Mouse (Mus musculus): ENCODE results near the gene Dtl. TPM values are rescaled to one million over a fixed set of nuclear protein-coding genes. Genes with fewer than 3 reads are reported as not detected.

Dtl gene
- 10 to 100 TPM; 14.7 to 15.2 TPM for total RNA-seq (2021)
- long read RNA-seq, experiment 1, full-length matches to known transcripts: 19 of 26 reads
- long read RNA-seq, experiment 1, partial matches to known transcripts: 2 of 26 reads
- long read RNA-seq, experiment 1, other reads (novel, unspliced or antisense): 5 of 26 reads
- long read RNA-seq, experiment 2, full-length matches to known transcripts: 22 of 35 reads
- long read RNA-seq, experiment 2, partial matches to known transcripts: 8 of 35 reads
- long read RNA-seq, experiment 2, other reads (novel, unspliced or antisense): 5 of 35 reads

DNA sequence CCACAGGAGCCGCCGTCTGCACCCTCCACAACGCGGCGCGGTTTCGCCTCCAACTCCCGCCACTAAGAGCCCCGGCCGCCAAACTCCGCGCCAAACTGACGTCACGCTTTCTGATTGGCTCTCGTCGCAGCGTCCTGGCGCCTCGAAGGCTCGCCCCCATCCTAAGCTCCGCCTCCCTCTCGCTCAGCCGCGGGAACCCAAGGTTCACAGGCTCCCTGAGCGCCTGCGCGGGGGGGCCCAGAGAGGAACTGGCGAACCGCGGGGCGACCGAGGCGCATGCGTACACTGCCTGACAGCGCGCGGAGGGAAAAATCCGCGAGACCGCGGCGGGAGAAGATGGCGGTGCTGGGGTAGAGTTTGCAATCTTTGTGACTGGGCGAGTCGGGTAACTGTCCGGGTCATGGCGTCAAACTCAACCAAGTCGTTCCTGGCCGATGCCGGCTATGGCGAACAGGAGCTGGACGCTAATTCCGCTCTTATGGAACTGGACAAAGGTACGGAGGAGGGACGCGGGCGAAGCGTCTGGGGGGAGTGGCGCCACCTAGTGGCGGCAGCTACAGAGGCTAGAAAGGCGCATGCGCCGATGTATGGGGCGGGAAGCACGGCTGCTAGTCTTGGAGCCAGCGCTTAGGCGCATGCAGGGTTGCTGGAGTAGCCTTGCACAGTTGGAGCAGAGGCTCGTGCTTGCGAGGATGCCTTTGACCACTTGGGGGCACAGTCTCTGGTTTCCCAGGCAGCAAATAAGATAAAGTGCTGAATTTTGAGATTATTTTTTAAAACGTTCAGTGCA is at the start of gene Dtl, which contains the start of gene Ints7:
Gene Dtl (minus strand): TSS at position 87 of the 790 bp plus-strand sequence.
Gene Ints7 (plus strand): TSS at position 179 of the 790 bp plus-strand sequence.
- DNase-seq (ENCODE audit: low spot score in 2 of 2): peak; percentile 99 to 100

DNA sequence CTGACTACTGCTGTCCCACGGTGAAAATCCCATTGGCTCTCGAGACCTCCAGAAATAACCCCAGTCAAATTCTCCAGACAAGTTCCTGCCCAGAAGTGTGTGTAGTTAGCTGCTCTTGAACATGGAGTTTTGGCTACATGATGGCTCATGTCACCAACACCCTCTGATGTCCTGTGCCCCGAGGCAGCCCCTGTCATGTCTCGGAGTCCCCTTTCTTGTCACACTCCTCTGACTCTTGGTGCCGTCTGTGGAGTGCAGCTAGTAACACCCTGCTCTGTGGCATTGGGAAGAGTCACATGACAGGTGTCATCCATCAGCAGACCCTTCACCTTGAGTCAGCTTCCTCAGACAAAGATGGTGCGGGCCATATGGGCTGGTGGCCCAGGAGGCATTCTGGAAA is 49.7 kb upstream of the Dtl start:
- no peak for DNase-seq (ENCODE audit: low spot score in 2 of 2)

DNA sequence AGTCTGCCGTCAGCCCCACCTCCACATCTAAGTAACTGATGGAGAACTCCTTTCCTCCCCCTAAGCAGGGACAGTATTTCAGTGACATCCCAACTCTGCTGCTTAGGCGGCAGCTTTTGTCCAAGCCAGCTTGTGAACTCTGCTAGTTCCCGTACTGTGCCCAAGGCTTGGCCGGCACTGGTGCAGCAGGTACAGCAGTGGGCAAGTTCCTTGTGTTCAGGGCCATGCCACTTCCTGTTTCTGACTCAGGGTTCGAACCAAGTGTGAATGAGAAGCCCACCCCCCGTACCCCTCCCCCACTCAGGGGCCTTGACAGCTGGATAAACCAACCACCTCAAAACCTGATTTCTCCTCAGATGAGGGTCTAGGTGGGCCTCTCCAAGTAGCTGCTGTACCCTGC is 49.1 kb upstream of the Dtl start:
- no peak for DNase-seq (ENCODE audit: low spot score in 2 of 2)

DNA sequence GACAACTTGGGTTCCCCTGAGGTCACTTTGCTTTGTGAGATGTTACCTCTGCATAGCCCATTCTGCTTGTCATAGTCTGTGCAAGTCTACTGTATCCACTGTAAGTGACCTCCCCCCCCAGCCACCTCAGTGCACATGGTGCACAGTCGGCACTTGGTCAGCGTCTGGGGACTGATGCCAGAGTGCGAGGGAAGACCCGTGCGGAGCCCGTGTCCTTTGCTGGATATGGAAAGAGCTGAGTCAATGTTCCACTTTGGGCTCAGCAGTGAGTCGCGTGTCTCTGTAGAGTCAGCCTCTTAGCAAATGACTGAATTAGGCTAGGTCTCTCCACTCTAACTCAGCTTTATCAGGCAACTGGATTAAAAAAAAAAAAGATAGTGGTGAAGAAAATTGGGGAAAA is 47.5 kb upstream of the Dtl start:
- DNase-seq (ENCODE audit: low spot score in 2 of 2): no peak

DNA sequence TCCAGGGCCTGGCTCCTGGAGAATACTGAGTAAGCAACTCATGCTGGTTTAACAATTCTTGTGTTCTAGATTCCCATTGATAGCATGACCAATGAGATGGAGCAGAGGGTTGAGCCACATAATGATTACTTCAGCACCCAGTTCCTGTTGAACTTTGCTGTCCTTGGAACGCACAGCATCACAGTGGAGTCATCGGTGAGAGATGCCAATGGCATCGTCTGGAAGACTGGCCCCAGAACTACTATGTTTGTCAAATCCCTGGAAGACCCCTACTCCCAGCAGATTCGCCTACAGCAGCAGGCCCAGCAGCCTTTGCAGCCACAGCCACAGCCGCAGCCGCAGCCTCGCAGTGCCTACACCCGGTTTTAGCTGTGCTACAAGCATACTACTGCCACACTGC is 45.8 kb upstream of the Dtl start:
- no peak for DNase-seq (ENCODE audit: low spot score in 2 of 2)

DNA sequence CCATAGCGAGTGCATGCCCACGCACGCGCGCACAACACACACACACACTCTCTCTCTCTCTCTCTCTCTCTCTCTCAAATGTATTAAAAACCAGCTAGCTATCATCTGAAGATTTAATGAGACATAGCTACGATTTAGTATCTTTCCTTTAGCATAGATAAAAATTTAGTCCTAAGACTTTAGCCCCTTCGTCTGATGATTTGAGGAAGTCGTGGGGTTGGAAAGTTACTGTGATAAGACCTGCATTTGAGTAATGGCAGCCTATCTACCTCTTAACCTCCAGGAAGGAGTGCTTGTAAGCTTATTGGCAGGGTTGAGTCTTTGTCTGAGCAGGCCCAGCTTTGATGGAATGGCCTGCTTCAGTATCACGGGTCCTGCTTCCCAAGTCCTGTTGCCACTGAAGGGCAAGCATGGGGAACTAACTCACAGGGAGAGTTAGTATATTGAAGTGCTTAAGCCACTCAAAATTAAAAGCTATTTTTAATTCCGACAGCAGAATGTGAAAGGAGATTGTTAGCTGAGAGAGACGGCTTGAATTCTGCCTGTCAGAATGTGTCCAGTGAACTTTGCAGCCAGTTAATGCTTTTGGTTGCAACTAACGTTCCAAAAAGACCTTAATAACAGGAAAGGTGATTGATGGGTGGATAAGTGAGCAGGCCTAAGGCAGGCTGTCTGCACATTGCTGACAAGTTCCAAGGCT is 42.9 kb upstream of the Dtl start:
- DNase-seq (ENCODE audit: low spot score in 2 of 2): no peak

DNA sequence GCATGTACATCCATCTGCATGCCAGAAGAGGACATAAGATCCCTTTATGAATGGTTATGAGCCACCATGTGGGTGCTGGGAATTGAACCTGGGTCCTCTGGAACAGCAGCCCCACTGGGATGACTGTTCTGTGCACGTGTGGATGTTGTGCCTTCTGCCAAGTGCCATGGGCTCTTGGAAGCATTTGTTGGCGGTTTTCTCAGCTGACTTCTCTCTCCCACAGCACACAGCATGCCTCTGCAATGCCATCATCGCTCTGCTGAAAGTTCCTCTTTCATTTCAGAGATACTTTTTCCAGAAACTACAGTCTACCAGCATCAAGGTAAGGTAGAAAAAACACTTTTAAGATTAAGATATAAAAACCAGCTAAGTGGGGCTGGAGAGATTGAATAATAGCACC is 42.2 kb upstream of the Dtl start:
- no peak for DNase-seq (ENCODE audit: low spot score in 2 of 2)

DNA sequence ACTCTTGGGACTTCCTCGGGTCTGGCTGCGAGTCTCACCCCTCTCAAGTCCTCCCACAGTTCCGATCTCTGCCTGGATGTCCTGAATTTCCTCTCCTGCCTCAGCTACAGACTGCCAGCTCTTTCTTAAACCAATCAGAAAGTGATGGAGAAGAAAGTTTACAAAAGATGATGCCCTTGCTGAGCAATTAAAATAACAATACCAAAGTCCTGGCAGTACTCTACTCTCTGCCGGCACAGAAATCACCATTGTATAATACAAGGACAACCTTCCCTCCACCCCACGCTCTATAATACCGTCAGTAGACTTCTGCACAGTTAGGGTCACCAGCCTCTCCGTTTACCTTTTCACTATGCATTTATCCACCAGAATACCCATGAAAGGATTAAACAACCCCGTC is 40.9 kb upstream of the Dtl start:
- no peak for DNase-seq (ENCODE audit: low spot score in 2 of 2)

DNA sequence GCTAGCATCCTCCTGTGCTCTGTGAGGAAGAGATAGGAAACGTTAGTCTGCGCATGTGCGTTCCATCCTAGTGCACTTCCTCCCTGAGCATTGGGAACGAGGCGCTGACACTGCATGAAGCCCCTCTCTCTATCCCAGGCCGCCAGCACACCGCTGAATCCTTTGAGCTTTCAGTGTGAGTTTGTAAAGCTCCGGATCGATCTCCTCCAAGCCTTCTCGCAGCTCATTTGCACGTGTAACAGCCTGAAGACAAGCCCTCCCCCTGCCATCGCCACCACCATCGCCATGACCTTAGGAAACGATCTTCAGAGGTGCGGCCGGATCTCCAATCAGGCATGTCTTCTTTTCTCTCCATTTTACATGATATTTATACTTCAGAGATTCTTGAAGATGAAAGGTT is 37.5 kb upstream of the Dtl start:
- DNase-seq (ENCODE audit: low spot score in 2 of 2): no peak

DNA sequence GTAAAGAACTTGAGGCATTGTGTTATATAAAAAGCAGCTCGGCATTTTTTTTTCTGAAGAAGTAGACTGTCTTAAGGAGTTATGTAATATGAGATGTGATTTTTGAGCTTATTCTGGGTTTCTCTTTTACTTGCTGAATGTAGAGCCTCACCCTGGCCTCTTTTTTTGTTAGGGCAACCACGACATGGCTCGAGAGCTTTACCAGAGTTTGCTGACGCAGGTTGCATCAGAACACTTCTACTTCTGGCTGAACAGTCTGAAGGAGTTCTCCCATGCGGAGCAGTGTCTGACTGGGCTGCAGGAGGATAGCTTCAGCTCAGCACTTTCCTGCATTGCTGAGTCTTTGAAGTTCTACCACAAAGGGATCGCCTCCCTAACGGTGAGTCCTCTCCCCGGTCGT is 36.3 kb upstream of the Dtl start:
- DNase-seq (ENCODE audit: low spot score in 2 of 2): no peak

DNA sequence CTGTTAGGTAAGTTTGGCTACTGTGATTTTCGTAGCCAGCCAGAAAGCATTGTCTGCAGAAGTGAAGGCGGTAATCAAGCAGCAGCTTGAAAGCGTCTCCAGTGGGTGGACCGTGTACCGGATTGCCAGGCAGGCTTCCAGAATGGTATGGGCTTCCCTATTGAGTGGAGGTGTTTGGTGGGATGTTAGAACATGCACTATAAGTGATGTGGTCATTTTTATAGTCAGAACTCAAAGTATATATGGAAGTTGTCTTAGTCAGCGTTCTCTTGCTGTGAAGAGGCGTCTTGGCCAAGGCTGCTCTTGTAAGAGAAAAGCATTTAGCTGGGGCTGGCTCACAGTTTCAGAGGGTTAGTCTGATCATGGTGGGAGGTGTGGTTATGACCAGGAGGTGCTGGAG is 35.0 kb upstream of the Dtl start:
- no peak for DNase-seq (ENCODE audit: low spot score in 2 of 2)

DNA sequence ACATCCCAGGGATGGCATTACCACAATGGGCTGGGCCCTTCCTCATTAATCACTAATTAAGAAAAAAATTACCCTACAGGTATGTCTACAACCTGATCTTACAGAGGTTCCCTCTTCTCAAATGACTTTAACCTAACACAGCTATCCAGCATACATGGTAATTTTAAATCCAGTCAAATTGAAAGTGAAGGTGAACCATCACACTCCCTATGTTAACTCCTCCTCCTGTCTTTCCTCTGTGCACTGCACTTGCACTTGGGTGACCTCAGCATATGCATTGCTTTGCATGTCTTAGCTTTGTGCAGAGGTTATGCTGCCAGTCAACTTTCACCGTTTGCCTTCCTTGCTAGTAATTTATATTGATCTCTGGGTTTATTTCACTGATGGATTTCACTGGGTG is 34.2 kb upstream of the Dtl start:
- no peak for DNase-seq (ENCODE audit: low spot score in 2 of 2)

DNA sequence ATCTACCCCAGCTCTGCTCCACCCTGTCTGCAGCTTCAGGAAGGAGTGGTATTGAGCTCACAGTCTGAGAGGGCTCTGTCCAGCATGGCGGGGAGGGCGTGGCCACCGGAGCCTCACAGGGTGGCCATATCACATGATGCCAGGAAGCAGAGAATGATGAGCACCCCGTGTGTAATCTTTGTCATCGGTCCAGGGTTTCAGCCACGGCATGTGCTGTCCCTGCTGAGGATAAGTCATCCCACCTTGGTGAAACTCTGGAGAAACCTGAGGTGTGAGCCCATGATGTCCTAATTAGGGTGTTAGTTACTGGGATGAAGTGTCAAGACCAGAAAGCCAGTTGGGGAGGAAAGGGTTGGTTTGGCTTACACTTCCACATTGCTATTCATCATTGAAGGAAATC is 33.7 kb upstream of the Dtl start:
- DNase-seq (ENCODE audit: low spot score in 2 of 2): no peak

DNA sequence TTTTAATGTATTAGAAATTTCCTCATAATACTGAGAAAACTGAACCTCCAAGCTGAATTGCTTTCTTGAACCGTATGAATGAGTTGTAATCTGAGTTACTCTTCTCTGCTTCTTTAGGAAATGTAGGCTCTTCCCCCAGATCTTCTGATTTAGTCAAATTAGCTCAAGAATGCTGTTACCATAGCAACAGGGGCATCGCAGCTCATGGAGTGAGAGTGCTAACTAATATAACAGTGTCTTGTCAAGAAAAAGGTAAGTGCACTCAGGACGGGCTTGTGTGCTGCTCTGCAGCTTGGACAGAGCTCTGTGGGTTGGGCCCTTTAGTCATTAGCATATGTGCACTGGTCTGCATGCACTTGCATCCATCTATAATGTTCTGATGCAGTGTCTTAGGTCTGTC is 29.3 kb upstream of the Dtl start:
- DNase-seq (ENCODE audit: low spot score in 2 of 2): no peak

DNA sequence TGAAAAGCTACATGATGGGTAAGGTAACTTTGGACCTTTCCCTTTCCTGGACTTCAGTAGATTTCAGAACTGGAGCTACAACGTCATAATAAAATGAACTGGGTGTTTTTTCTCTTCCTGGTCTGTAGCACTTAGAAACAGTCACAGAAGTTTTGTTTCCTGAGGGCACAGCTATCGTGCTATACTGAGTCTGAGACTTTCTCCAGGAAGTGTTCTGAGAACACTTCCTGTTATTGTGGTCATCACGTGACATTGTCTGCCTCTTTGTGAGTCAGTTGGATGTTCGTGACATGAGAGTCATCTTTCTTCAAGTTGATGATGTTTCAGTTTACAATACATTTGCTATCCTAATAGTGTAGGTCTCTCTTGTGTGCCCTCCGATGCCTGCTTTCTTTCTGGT is 23.9 kb upstream of the Dtl start:
- no peak for DNase-seq (ENCODE audit: low spot score in 2 of 2)

DNA sequence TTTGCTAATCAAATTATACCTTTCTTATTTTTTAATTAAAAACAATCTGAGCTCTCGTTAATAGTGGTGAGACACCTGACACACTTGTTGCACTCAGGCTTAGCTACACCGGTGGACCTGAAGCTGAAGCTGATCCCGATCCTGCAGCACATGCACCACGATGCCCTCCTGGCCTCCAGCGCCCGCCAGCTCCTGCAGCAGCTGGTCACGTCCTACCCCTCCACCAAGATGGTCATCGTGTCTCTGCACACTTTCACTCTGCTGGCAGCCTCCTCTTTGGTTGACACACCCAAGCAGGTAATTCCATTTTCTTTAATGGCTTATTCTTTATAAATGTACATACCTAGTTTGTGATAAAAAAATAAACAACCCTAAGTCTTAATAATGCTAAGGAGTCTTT is 20.7 kb upstream of the Dtl start:
- DNase-seq (ENCODE audit: low spot score in 2 of 2): no peak

DNA sequence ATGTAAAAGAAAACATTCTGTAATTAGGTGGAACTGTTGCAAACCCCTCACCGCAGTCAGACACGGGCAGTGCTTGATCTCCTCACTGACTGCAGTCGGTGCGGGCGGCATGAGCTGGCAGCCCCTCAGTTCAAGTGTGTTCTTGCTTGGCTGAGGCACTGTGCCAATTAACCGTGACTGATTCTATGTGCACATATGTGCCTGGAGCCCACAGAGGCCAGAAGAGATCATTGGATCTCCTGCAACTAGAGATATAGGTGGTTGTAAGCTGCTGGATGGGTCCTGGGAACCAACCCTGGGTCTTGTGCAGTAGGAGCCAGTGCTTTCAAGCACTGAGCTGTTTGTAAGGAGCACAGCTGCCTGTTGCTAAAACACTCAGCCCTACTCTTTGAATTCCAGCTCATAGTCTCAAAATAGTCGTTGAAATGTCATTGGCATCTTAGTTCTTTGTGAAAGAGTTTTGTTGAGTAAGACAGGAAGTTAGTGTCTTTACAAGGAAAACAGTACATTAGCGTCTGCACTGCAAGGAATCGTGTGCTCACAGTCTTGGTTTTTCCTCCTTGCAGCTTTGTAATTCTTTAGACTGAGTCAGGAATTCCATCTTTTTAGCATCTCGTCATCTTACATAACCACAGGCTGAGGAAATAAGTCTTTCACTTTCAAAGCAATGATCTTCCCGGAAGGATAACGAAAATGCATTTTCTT is 16.8 kb upstream of the Dtl start:
- no peak for DNase-seq (ENCODE audit: low spot score in 2 of 2)

DNA sequence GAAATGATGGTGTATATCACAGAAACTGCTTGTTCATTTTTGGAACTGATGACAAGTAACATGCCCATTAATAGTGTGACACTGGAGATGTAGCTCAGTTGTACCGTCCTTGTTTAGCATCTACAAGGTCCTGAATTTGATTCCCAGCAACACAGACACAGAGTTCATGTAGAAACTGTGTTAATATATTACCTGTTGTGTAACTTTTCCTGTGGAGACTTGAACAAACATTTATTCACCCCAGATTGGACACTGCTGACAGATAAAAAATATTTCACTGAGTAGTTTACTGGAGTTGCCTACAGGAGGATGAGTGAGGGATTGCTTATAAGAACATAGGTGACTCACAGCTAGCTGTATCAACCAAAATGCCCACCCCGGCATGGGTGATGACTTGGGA is 13.4 kb upstream of the Dtl start:
- DNase-seq (ENCODE audit: low spot score in 2 of 2): no peak

DNA sequence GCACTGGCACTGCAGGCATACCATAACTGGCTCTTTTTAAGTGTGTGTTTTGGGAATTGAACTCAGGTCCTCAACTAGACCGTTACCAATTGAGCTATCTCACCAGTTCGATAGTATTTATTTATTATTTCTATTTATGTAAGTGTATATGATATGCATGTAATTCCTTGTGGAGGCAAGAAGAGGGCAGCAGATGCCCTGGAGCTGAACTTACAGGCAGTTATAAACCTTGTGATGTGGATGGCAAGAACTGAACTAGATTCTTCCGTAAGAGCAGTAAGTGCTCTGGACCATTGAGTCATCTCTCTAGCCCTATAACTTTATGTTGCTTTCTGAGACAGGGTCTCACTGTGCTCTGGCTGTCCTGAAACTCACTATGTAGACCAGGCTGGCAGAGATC is 11.7 kb upstream of the Dtl start:
- no peak for DNase-seq (ENCODE audit: low spot score in 2 of 2)

DNA sequence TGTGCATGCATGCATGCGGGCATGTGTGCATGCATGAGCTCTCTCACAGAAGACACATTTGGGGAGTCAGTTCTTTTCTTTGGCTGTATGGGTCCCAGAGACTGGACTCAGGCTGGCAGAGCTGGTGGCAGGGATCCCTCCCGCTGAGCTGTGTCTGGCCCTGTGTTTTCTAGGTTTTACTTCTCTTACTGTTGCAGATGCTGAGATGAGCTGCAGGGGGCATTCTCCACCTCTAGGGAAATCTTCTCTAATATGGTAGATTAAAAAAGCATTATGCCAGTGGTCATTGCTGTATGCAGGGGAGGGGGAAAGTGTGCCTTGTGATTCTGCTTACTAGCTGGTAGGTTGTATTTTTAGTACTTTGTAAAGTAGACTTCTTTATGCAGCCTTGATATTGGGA is 10.4 kb upstream of the Dtl start:
- no peak for DNase-seq (ENCODE audit: low spot score in 2 of 2)

DNA sequence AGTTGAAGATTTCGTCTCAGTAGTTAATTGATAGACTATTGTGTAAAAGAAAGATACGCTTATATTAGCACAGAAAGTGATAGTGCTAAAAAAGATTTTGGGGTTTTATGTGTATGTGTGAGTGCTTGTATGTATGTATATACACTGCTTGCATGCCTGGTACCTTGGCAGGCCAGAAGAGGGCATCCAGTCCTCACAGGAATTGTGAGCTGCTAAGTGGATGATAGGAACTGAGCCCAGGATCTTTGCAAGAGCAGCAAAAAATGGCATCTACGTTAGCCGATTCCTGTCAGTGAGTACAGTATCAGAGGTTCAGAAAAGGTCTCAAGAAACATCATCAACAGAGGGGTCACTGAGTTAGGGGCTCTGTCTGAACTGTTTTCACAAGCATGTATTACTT is 9.1 kb upstream of the Dtl start:
- DNase-seq (ENCODE audit: low spot score in 2 of 2): no peak

DNA sequence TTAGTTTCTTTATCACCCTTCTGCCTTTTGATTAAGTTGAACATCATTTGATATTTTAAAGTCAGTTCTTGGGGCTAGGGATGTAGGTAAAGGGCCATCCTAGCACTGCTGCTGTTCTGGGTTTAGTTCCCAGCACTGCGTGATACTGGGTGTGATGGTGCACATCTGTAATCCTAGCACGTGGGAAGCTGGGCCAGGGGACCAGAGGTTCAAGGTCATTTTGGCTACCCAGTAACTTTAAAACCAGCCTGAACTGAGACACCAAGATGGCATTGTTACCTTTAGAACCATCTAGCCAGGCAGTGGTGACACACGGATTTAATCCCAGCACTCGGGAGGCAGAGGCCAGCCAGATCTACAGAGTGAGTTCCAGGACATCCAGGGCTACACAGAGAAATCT is 8.5 kb upstream of the Dtl start:
- no peak for DNase-seq (ENCODE audit: low spot score in 2 of 2)

All from gastrocnemius, postnatal 4 days (tissue).